Mouse (Mus musculus): ENCODE measurements around the gene Snx27.

GRCm38 (mm10) chr3:94537187-94537586, 45.3 kb downstream of the Snx27 start:
- TF ChIP-seq GATA1 (IDR thresholded peaks at IDR 0.05; ENCODE audit: low read length) (no peak), TAL1 (IDR thresholded peaks at IDR 0.05; ENCODE audit: low read length) (no peak)
